Mouse (Mus musculus) lung, embryonic 15.5 days (tissue): ENCODE results near the gene Fam160a1. TPM values are rescaled to one million over a fixed set of nuclear protein-coding genes. Genes with fewer than 3 reads are reported as not detected.

Experiments
- ATAC-seq: fragments of 200-750 bp; cut with Nextera tagmentation; 2 replicates; pipeline ENCODE4 v1.8.0; 2017; ENCODE audit warnings: moderate number of reproducible peaks, borderline replicate concordance; ENCODE audit not compliant: low FRiP score, low TSS enrichment; ENCODE audit errors: extremely low read depth
- H3K27ac ChIP-seq: fragments of 300-500 bp; sonication (generic); 2 replicates; pipeline ENCODE4 v1.5.1; 2015; ENCODE audit warnings: moderate library complexity, mild to moderate bottlenecking, inconsistent platforms
- H3K27me3 ChIP-seq: fragments of 300-500 bp; sonication (generic); 2 replicates; pipeline ENCODE4 v1.6.1; 2015; ENCODE audit warnings: inconsistent platforms
- H3K36me3 ChIP-seq: fragments of 300-500 bp; sonication (generic); 2 replicates; pipeline ENCODE4 v1.6.1; 2015; ENCODE audit warnings: inconsistent platforms
- H3K4me1 ChIP-seq: fragments of 300-500 bp; sonication (generic); 2 replicates; pipeline ENCODE4 v1.6.1; 2015; ENCODE audit warnings: inconsistent platforms
- H3K4me2 ChIP-seq: fragments of 300-500 bp; sonication (generic); 2 replicates; pipeline ENCODE4 v1.6.1; 2015; ENCODE audit warnings: inconsistent platforms, mild to moderate bottlenecking, moderate library complexity
- H3K4me3 ChIP-seq: fragments of 300-500 bp; sonication (generic); 2 replicates; pipeline ENCODE4 v1.5.1; 2015; ENCODE audit warnings: mild to moderate bottlenecking, inconsistent platforms
- H3K9ac ChIP-seq: fragments of 300-500 bp; sonication (generic); 2 replicates; pipeline ENCODE4 v1.6.1; 2015; ENCODE audit warnings: inconsistent platforms
- H3K9me3 ChIP-seq: fragments of 300-500 bp; sonication (generic); 2 replicates; pipeline ENCODE4 v1.6.1; 2016; ENCODE audit warnings: inconsistent platforms
- WGBS: fragments of 180-500 bp; shearing (Covaris S2); methylation state at CpG from one replicate; pipeline ENCODE4 v1.1.7; 2015; 5-methylcytosine and 5-hydroxymethylcytosine counted together
- polyA plus RNA-seq: library from polyadenylated mRNA; unstranded; fragments of >200 nt; fragmentation: Nextera tagmentation; extraction: Ambion mirVana; gene quantifications from 2 replicates; pipeline ENCODE4 v1.2.1, GENCODE M21; 2015

Gene Fam160a1
- polyA plus RNA-seq, 1 experiment from 2014 or later: 3.1 TPM

DNA sequence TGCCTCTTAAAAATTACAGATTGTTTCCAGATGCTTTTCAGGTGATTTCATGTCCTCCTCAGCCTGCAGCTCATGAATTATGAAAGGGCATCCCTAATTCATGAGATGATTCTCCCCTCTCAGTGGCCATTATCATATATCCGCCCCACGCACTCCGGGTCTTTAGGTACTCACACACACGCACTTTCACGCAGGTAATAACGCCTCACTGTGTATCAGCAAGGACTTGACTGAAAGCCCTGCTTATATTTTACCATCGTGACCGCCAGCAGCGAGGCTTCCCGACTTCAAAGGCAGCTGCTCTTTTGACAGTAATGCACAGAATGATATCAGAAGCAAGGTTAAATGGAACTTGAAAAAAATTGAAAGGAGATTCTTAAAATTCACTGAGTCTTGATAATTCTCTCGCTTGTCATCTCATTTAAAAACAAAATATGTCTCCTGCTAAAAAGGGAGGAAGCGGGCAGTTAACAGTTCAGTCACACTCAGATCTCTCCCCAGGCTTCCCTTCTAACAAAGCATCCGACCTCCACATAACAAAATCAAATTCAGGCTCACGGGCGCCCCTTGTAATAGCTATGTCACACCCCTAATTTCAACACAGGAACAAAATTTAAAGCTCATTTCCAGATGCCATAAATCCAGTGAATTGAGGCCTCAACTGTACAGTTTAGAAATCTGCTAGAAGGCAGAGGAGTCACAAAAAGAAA, 3.9 kb upstream of the Fam160a1 start:
- H3K4me2 ChIP-seq: no peak overlapping the region
- 53% methylated on average over 15 of the region's 15 CpGs for WGBS
- no peak overlapping the region for H3K9ac ChIP-seq
- H3K9me3 ChIP-seq: no peaks in the 10 kb centered on the region
- no peak overlapping the region for H3K27ac ChIP-seq
- no peak overlapping the region for H3K4me3 ChIP-seq
- no peaks in the 10 kb centered on the region for H3K36me3 ChIP-seq
- no peaks in the 10 kb centered on the region for H3K27me3 ChIP-seq
- H3K4me1 ChIP-seq: no peaks in the 10 kb centered on the region
- ATAC-seq: no peak

DNA sequence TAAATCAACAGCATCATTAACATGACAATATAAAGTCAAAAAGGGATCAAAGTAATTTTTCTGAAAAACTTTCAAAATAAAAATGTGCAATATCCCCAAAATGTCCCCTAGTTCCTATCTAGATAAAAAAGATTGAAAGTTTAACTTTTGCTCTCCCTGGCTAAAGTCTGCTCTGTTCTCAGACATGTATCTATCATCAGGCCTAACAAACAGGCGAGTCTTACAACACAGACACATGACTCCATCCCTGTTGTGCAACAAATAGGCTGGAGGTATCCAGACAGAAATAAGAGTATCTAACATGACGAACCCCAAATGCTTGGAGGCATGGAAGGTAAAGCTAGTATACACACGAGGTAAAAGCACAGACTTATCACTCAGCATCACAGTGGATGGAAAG, 2.2 kb upstream of the Fam160a1 start:
- H3K4me1 ChIP-seq: 0 out of 2 replicates have a peak, but pooled peaks cover 3% of the 10 kb centered on the region
- H3K4me3 ChIP-seq: no peak overlapping the region
- no peak for ATAC-seq
- H3K36me3 ChIP-seq: no peaks in the 10 kb centered on the region
- no peak overlapping the region for H3K4me2 ChIP-seq
- H3K9ac ChIP-seq: no peak overlapping the region
- WGBS: 69% methylated on average over 3 of the region's 3 CpGs
- no peak overlapping the region for H3K27ac ChIP-seq
- no peaks in the 10 kb centered on the region for H3K9me3 ChIP-seq
- H3K27me3 ChIP-seq: no peaks in the 10 kb centered on the region

DNA sequence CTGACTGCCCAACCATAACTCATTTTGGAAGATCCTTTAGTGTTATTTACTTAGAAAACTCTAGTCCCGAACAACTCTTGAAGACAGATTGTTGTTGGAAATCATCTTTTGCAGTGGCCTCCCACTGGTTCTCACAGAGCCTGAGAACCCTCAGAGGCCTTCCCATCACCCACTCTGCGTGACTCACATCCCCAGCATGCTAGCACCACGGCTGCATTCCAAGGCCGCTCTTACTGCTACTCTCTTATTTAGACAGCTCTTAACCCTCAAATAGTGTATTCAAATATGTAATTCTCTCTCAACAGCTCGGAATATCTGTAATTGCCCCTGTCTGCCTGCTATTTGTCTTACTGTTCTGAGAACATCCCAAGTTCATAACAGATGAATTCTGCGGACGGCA, 2.9 kb downstream of the Fam160a1 start:
- no peak overlapping the region for H3K27ac ChIP-seq
- no peak for ATAC-seq
- 32% methylated on average over 7 of the region's 7 CpGs for WGBS
- H3K27me3 ChIP-seq: no peaks in the 10 kb centered on the region
- H3K4me3 ChIP-seq: no peak overlapping the region
- 0 out of 2 replicates have a peak, but pooled peaks cover 4% of the 10 kb centered on the region for H3K4me1 ChIP-seq
- H3K36me3 ChIP-seq: no peaks in the 10 kb centered on the region
- no peak overlapping the region for H3K9ac ChIP-seq
- H3K9me3 ChIP-seq: no peaks in the 10 kb centered on the region
- H3K4me2 ChIP-seq: no peak overlapping the region

DNA sequence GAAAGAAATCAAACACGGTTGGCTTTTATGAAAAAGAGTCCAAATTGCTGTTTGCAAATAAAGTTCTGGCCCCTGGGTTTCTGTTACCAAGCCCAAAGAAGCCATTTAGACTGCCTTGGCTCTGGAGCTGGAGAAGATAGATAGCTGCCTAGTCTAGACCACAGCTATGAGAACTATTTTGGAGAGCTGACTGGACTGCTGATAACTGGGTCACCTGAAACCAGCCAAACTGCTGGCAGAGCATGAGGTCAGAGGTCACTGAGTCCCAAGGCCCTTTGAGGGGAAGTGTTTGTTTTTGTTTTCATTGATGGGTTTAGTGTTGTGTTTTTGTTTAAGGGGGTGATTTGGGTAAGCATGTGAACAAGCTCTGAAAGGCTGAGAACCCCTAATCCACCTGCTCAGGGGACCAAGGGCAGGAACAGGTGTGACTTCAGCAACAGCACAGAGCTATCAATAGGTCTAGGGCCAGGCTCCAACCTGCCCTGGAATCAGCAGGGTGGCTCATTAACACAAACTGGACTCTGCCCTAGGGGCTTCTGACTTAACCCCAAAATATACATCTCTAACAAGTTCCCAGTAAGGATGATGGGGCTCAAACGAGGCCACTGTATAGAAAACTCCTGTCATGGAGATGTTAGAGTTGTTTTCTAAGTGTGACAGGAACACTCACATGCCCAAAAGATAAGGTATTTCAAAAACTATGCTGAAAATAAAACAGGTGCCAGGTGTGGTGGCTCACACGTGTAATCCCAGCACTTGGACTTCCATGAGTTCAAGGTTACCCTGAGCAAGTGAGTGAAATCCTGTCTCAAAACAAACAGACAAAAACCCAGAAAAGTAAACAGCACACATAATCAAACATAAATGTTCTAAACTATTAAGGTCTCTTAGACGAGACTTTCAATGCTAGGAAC, 3.7 kb downstream of the Fam160a1 start:
- WGBS: 36% methylated on average over 4 of the region's 4 CpGs
- H3K27me3 ChIP-seq: no peaks in the 10 kb centered on the region
- no peak for ATAC-seq
- H3K4me3 ChIP-seq: no peak overlapping the region
- H3K9ac ChIP-seq: no peak overlapping the region
- H3K9me3 ChIP-seq: no peaks in the 10 kb centered on the region
- H3K4me2 ChIP-seq: no peak overlapping the region
- H3K4me1 ChIP-seq: 0 out of 2 replicates have a peak, but pooled peaks cover 4% of the 10 kb centered on the region
- H3K36me3 ChIP-seq: no peaks in the 10 kb centered on the region
- no peak overlapping the region for H3K27ac ChIP-seq

DNA sequence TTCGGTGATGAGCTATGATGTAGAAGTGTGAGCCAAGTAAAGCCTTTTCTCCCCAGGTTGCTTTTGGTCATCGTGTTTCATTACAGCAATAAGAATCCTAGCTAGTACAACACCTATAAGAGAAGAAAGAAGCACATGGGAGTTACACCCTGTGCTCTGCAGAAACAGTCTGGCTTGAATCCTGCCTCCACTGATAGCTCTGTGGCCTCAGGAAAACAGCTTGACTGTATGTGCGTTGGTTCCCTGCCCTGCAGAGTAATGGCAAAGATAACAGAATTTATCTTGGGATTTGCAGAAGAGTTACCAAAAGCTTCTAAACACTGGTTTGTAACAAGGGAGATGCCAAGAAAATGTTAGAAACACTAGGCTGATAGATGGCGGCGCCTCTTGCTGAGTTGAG, 5.1 kb downstream of the Fam160a1 start:
- H3K27ac ChIP-seq: no peak overlapping the region
- no peaks in the 10 kb centered on the region for H3K27me3 ChIP-seq
- no peaks in the 10 kb centered on the region for H3K36me3 ChIP-seq
- no peak overlapping the region for H3K4me2 ChIP-seq
- H3K9ac ChIP-seq: no peak overlapping the region
- WGBS: 75% methylated on average over 5 of the region's 5 CpGs
- 0 out of 2 replicates have a peak, but pooled peaks cover 4% of the 10 kb centered on the region for H3K4me1 ChIP-seq
- H3K9me3 ChIP-seq: no peaks in the 10 kb centered on the region
- H3K4me3 ChIP-seq: no peak overlapping the region
- no peak for ATAC-seq

DNA sequence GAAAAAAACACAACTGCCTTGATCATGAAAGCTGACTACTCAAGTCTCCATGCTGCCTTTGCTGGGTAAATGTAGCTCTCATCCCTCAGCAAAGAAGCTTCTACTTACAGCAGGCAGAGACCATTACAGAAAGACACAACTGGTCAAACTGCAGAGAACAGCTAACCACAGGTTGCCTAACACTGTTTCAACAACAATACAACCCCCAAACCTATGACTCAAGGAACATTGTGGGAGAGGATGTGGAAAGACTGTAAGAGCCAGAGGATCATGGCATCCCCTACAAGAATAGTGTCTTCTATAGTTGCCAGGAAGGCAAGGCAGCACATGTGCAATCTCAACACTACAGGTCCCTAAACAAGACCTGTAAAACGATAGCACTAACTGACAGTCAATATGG, 23.9 kb downstream of the Fam160a1 start:
- no peaks in the 10 kb centered on the region for H3K4me1 ChIP-seq
- no peaks in the 10 kb centered on the region for H3K36me3 ChIP-seq
- no peaks in the 10 kb centered on the region for H3K9me3 ChIP-seq
- H3K4me2 ChIP-seq: no peak overlapping the region
- H3K4me3 ChIP-seq: no peak overlapping the region
- 19% methylated on average over 1 of the region's 1 CpGs for WGBS
- no peak overlapping the region for H3K27ac ChIP-seq
- H3K9ac ChIP-seq: no peak overlapping the region
- ATAC-seq: no peak
- H3K27me3 ChIP-seq: no peaks in the 10 kb centered on the region

DNA sequence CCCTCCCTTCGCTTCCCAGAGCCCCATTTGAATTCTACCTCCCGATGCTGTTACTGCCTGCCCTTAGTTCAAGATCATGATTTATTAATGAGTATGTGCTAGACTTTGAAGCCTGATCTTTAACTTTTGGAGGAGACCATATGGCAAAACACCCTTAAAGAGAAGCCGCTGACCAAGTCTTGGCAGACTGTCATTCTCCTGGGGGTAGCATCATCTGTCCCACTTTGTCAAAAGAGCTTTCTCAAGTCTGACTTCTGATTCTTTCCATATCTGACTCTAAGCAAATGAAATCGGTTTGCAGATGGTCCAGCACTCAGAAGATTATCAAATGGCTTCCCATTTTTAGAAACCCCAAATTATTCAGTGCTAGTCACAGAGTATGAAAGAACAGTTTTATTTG, 27.3 kb downstream of the Fam160a1 start:
- H3K9me3 ChIP-seq: no peaks in the 10 kb centered on the region
- no peaks in the 10 kb centered on the region for H3K36me3 ChIP-seq
- no peak overlapping the region for H3K4me3 ChIP-seq
- H3K4me1 ChIP-seq: no peaks in the 10 kb centered on the region
- WGBS: 62% methylated on average over 4 of the region's 4 CpGs
- H3K9ac ChIP-seq: no peak overlapping the region
- no peak overlapping the region for H3K4me2 ChIP-seq
- ATAC-seq: no peak
- no peaks in the 10 kb centered on the region for H3K27me3 ChIP-seq
- no peak overlapping the region for H3K27ac ChIP-seq

DNA sequence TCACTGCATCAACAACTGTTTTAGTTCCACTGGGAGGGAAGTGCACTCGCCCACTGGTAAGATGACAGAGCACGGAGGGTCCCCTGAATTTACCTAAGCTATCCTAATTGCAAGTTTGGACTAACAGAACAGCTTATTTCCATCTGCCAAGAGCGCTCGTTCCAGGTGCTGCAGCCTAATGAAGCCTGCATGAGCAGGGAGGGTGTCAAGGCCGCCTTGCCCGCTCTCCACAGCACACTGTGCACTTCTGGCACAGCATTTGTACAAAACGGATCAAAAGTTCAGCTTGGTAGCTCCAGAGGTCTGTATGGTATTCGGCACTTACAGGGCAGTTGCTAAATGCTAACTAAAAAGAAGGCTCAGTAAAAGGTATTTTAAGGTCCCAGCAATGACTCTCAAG, 30.6 kb downstream of the Fam160a1 start:
- whole genome bisulfite sequencing: 74% methylated on average over 8 of the region's 8 CpGs
- Histone ChIP-seq H3K9ac (no peak overlapping the region), H3K27me3 (no peaks in the 10 kb centered on the region), H3K36me3 (no peaks in the 10 kb centered on the region), H3K9me3 (no peaks in the 10 kb centered on the region), H3K4me1 (no peaks in the 10 kb centered on the region), H3K4me3 (no peak overlapping the region), H3K27ac (no peak overlapping the region), H3K4me2 (no peak overlapping the region)
- no peak for ATAC-seq

DNA sequence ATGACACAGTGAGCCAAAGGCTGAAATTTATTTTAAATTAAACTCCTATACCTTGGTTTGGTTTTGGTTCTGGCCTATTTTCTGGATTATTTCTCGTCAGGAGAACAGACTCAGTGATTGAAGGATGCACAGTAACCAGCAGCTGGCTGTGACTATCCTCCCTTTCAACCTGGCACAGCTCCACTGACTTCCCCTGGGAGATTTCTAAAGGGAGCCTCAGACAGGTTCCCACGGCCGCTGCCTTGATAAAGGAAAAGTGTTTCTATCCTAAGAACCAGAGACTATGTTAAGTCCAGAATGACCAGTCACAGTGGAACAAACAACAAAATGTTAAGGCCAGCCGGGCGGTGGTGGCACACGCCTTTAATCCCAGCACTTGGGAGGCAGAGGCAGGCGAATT, 36.2 kb downstream of the Fam160a1 start:
- H3K4me1 ChIP-seq: no peaks in the 10 kb centered on the region
- no peak overlapping the region for H3K27ac ChIP-seq
- ATAC-seq: no peak
- no peak overlapping the region for H3K9ac ChIP-seq
- H3K27me3 ChIP-seq: no peaks in the 10 kb centered on the region
- H3K4me2 ChIP-seq: no peak overlapping the region
- no peak overlapping the region for H3K4me3 ChIP-seq
- 75% methylated on average over 7 of the region's 7 CpGs for WGBS
- no peaks in the 10 kb centered on the region for H3K36me3 ChIP-seq
- no peaks in the 10 kb centered on the region for H3K9me3 ChIP-seq

DNA sequence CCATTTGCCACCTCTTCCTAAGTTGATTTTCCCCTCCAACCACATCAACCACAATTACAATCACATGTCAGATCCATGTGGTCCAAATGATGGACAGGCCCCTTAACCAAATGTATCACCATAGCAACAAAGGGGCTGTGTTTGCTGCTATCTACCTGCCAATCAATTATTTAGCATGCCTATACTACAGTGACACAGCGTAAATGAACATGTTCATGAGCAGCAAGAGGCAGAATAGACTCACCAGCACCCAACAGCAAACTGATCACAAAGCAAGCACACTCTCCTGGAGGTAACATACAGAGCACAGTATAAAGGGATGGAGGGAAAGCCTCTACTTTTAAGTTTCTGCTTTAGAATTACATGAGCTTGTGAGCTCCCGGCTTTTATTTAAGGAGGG, 36.8 kb downstream of the Fam160a1 start:
- Histone ChIP-seq H3K27me3 (no peaks in the 10 kb centered on the region), H3K36me3 (no peaks in the 10 kb centered on the region), H3K27ac (no peak overlapping the region), H3K9me3 (no peaks in the 10 kb centered on the region), H3K4me1 (no peaks in the 10 kb centered on the region), H3K4me3 (no peak overlapping the region), H3K9ac (no peak overlapping the region), H3K4me2 (no peak overlapping the region)
- no peak for ATAC-seq
- 84% methylated on average over 1 of the region's 2 CpGs for WGBS

DNA sequence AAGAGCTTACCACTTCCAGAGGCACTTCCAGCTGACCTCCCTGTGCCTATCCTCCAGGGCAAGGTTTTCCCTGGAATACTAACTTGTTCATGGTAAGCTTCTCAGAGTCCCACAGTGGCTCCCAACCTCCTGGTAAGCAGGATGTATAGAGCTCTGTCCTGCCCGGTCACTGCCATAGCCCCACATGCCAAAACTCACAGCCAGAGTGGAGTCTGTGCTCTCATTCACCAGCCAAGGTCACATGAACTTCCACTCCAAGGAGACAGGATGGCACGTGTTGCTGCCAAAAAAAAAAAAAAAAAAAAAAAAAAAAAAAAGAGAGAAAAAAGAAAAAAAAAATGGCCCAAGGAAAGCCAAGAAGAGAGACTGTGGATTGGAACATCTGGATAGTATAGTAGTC, 39.2 kb downstream of the Fam160a1 start:
- Histone ChIP-seq H3K27ac (no peak overlapping the region), H3K4me3 (no peak overlapping the region), H3K9me3 (no peaks in the 10 kb centered on the region), H3K4me1 (no peaks in the 10 kb centered on the region), H3K9ac (no peak overlapping the region), H3K36me3 (no peaks in the 10 kb centered on the region), H3K27me3 (no peaks in the 10 kb centered on the region), H3K4me2 (no peak overlapping the region)
- no peak for ATAC-seq
- WGBS: 57% methylated on average over 2 of the region's 2 CpGs

DNA sequence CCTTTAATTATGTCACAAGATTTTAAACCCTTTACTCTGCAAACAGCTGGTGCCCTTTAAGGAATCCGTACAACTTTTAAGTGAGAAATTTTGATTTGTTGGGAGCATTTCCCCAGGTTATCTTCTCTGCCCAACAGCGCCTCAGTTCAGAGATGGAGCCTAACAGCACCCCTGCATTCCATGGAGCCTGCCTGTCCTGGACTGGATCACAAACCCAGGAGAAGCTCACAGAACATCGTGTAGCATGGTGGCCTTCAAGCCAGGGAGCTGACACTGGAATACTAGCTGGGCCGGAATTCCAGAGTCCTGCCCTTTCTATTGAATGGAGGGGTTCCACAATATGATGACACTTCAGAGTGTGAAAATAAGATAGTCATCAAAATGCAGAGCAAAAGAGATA, 39.7 kb downstream of the Fam160a1 start:
- 71% methylated on average over 4 of the region's 4 CpGs for WGBS
- Histone ChIP-seq H3K27me3 (no peaks in the 10 kb centered on the region), H3K27ac (no peak overlapping the region), H3K4me1 (no peaks in the 10 kb centered on the region), H3K36me3 (no peaks in the 10 kb centered on the region), H3K9me3 (no peaks in the 10 kb centered on the region), H3K9ac (no peak overlapping the region), H3K4me3 (no peak overlapping the region), H3K4me2 (no peak overlapping the region)
- ATAC-seq: no peak
